Mouse (Mus musculus): ENCODE measurements around the gene Gbx2.

Gbx2 gene

DNA sequence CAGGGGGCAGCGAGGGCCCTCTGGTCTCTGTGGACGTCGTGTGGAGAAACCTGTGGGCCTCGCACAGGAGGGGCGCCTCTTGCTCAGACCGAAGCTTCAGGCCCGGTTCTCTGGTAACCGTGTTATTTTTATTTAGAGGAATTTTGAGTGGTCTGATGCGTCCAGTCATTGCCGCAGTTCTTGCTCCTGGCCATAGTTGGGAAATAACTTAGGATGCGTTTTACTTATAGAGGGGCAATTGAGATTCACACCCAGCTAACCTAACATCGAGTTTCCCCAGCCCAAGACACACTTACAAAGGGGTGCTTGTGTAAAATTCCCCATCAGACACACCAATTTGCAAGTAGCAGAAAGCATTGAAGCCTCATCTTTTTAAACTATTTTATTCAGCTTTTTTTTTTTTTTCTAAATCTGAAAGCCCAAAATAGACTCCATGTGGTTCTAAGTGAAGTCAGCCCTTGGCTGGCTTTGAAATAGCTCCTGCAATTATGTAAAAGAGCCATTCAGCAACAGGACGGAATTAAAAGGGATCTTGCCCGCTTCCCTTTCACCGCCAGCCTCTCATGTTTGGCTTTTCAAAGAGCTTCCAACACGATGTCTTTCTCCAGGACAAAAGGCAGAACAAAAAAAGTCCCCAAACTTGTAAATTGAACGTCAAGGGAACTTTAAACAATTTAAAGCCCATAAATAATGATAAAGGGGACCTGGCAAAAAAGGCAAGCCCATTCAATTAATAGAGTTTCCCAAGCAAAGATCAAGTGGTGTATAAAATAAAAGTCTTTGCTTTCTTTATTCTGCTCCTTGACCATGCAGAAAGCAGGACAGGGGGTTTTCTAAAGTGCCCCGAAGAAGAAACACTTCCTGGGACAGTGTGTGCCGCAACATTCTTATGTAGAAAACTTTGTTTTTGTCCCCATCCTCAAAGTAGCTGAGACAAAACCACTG lies 3.6 kb upstream of the Gbx2 start:
- no peak for DNase-seq

DNA sequence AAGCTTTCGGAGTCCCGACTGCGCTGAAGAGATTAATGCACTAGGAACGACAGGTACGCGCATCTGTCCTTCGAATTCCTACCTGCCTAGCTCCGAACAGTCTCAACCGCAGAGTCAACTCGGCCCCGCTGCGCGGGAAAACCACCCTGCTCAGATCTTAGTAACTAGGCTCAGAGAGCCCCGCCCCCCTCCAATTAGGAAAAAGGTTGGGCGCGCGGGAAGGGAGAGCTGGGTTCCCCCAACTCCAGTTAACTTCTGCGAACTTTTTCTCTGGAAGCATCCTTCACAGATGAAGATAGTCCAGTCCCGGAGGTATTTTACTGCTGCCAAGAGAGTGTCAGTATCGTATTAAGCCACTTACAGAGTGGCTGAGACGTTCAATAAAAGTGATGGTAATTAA lies 2.8 kb upstream of the Gbx2 start:
- no peak for DNase-seq

DNA sequence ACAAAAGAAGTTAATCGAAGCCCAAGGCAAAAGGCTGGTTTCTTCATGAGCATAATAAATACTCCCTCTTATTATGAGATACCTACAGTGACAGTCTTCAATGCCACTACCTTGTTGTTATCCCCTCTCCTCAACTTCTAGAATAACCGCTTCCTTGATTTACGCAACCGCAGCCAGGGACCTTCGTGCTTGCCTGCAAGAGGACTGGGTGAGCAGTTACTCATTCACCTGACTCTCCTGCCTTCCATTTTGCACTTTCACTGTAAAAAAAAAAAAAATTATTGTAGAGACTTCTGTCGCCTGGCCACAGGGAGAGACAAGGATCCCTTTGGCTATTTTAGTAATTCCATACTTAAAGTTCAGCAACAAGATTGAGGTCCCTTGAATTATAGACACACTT lies 2.0 kb upstream of the Gbx2 start:
- DNase-seq = no peak

DNA sequence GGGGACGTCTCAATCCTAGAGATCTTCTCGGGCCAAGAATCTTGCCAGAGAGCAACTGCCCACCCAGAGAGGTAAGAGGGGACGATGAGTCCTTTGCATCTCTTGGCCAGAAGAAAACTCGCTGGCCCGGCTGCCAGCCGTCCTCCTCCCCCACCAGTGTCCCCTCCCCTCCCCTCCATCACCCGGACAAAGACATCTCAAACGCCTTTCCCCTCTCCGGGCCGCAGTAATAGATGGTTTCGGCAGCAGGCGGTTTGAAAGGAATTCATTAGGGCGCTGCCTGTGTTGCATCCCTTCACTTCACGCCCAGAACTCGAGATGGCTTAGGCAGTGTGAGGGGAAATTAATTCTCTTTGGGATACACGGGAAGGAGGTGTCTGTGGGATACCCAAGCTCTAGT lies 1.6 kb upstream of the Gbx2 start:
- DNase-seq = no peak

DNA sequence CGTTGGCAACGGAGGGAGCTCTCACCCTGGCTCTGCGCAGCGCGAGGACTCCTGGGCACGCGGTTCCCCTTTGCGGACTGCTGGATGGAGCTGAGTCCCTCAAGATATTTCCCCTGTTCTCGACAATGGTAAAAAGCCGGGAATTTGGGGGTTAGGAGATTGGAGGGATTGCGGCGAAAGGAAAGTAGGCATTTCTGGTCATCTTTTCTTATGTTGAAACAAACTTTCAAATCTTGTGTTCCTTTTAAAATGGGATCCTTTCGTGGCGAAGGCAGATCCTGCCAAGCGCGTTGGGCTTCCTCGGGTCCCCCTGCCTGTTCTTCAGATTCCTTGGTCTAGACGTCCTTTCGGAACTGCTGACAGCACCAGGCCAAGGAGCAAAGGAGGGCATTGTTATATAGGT lies 1.0 kb upstream of the Gbx2 start:
- no peak for DNase-seq

DNA sequence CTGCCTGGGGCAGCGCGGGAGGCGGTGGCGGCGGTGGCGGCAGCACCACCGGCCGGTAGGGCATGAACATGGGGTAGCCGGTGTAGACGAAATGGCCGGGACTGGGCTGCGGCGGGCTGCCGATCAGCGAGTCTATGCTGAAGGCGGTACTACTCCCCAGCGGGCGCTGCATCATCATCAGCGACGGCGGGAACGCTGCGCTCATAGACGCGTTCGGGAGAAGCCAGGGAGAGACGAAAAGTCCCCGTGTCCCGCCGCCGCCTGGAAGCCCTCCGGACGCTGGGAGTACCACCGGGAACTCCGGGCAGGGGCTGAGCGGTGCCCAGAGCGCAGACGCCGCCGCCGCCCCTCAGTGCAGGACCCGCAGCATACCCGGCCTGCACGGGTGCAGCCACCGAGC lies 428 bp downstream of the Gbx2 start:
- no peak for DNase-seq

DNA sequence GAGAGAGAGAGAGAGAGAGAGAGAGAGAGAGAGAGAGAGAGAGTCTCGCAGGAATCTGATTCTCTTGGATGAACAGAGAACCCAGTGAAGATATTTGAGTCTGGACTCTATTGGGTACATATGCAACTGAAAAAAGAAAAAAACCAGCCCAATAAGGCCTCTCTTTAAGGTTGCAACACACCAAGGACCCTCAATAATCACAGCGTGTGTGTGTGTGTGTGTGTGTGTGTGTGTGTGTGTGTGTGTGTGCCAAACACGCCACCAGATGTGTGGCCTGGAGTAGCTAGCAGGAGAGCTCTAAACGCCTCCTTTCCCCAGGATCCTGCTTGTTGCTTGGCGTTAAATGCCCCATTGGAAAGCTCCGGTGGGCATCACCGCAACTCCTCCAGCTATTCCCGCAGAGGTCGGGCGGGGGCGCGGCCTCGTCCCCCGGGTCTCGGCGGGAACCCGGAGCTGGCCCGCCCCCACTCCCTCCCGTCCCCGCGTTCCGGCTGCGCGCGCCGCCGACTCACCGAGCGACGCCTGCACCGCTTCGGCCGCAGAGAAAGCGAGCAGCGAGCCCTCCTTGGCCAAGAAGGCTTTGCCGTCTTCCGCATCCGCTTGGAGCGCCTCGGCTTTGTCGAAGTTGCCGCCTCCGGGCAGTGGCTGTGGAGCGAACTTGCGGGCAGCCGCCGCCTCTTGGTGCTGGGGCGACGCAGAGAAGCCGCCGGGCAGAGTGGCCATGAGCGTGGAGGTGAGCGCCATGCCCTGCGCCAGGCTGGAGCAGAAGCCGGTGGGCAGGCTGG lies 1.1 kb downstream of the Gbx2 start:
- DNase-seq = no peak

DNA sequence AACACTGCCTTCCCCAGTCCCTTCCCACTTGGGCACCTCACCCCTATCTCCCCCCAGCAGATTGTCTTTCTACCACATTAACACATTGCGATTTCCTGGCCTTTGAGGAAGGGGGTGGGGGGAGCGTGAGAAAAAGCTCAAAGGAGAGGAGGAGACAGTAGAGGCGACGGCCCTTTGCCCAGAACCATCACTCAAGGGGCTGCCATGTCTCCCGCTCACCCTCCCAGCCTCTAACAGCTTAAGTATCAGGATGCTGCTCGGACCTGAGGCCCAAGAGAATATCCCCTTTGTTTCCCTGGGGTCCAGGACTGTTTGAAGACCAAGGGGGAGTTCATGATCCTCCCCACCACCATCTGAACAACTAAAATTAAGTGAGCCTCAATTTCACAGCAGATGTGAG lies 1.8 kb downstream of the Gbx2 start:
- DNase-seq = no peak

DNA sequence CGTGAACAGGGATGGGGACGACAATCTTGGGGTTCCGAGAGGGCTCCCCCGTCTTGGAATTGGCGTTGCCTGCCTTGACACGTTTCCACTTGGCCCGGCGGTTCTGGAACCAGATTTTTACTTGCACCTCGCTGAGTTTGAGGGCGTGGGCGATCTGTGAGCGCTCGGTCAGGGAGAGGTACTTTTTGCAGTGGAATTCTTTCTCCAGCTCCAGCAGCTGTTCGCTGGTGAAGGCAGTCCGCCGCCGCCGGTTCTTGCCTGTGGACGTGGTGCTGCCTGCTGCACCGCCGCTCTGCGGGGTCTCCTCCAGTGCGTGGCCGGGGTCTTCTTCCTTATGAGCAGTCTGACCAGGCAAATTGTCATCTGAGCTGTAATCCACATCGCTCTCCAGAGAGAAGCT lies 2.3 kb downstream of the Gbx2 start:
- DNase-seq = no peak

DNA sequence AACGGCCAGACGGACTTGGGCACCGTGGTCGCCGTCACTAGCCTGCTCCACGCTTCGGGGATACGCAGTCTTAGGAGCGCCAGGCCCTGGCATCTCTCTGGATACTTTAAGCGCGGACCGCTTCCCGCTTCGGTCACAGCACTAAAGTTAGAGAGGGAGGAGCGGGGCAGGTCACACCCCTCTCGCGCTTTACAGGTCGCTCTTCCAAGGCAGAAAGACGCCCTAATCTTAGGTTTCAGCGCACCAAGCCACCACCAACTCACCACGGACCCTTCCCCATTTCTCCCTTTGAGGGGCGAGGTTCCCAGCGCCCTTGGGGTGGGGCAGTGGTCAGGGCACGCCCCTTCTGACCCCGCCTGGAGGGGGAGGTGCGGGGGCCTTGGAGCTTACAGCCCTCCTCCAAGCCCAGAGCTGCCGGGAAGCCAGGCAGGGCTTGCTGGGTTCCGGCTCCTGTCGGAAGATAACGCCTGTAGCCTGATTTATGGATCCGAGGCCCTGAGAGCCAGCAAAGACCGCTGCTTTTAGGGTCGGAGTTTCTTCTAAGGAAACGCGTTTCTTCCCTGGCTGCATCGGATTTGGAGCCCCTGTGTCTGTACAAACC lies 3.8 kb downstream of the Gbx2 start:
- DNase-seq = no peak

DNA sequence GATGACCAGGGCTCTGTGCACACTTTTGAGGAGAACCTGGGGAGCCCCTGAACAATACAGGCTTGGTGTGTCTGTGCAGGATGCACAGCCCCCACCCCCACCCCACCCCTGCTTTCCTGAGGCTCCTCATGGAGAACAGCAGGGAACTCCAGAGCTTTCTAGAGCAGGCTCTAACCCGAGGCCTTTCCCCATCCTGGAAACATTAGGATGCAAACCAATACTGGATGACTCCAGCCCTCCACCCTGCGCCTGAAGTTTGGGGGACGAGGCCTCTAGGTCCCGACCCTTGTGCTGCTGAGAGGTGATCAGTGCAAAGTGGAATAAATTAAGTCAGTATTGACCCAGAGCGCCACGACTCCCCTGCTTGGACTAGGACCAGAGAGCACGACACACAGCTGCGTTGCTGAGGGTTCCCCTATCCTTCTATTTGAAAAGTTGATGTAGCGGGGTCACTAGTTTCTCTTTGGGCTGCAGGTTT lies 4.4 kb downstream of the Gbx2 start:
- DNase-seq = no peak

DNA sequence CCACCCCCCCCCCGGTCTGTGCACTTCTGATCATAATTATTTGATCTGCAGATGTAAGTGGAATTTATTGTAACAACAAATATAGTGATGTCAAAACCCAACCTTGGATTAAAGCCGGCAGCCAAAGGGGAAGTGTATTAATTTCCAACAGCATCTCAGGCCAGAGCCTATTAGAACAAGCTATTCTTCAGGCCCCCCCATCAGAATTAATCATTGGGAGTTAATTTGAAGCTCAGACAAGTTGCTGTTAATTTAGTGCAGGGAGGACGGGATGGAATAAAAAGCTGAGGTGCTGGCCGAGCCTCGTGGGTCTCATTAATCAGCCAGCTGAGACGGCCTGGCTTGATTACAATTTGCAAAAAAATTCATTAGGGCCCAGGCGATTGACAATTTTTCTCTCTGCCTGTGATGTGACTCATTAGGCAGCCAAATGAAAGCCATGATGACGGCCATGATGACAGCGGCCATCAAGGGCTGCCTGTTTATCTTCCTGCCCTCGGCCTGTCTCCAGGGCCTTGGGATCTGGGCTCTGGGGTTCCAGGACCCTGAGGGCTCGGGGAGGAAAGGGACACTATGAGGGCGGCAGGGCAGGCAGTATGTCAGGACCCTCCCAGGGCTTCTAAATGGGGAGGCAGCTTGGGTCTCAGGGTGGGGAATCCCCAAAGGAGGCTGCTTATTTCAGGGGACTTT lies 5.3 kb downstream of the Gbx2 start:
- DNase-seq = no peak

DNA sequence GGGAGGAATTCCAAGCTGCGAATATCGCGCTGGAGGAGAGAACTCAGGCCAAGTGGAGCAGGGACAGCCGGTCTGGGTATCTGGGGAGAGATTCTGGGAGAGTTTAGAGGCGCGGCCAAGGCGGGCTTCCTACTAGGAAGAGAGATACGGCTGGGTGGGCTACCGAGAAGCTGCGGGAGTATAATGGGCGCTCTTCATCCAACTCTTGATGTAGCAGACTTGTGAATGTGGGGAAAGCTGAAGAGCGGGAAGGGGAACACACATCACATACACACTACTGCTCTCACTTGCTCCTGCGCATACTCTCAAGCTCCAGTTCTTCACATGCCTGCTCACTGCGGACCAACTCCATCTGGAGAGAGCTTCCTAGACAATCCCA lies 7.3 kb downstream of the Gbx2 start:
- DNase-seq = no peak

DNA sequence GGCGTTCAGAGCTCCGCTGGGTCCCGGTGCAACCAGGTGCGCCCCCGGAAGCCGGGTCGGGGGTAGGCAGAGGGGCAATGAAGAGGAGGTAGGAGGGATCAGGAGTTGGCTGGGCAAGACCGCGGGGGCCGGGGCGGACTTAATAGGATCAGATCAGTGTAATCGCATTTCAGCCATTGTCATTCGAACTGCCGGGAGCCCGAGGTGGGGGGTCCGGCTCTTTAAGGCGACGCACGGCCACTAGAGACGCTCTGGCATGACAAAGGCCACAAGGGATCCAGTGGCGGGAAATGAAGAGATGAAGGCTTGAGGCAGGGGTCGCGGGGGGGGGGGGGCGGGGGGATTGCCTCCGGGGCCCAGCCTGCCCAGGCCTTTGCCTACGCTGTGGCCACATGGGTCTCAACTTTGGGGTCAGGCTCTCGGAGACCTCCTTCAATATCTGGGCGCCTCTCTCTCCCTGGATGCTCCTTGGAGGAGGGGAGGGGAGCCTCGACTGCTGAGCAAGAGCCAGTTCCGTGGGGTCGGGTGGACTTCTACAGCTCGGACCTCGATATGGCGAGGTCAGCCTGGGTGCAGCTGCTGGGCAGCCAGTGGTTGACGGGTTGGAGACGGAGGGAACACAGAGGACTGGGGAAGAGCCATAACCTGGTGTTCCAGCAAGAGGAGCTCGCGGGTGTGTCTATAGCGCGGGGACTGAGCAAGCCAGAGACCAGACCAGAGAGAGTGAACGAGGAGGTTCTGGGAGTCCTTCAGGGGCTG lies 7.9 kb downstream of the Gbx2 start:
- no peak for DNase-seq

DNA sequence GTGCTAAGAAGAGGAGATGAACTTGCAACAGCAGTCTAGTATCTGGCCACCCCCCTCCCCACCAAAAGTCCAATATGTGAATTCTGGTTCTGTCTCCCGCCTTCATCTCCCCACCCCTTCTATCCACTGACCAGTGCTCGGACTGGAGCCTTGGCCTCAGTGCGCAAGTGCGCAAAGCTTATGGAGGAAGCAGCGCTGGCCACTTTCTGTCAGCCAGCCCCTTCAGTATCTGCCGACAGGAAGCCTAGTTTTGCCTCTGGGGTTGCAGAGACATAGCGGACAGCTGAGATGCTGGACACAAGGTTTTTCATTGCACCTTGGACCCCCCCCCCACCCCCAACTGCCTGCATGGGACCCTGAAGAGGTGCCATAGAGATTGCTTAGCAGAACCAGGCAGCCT lies 8.7 kb downstream of the Gbx2 start:
- DNase-seq = no peak

DNA sequence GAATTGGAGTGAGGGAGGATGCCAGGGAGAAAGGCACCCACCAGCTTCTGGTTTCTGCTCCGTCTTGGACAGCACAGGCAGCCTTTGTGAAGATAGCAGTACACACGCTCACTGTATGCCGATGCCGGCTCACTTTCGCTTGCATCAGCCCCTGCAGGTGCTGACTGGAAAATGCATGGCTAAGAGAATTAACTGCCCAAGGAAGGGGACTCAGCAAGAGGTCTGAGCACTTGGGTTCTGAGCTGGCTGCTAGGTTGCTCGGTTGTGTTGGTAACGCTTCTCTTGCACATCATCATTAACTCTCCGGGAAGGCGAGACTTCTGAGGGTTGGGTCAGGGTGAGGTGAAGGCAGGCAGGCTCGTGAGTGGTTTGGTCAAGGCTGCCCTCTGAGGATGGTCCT lies 9.2 kb downstream of the Gbx2 start:
- DNase-seq = no peak

DNA sequence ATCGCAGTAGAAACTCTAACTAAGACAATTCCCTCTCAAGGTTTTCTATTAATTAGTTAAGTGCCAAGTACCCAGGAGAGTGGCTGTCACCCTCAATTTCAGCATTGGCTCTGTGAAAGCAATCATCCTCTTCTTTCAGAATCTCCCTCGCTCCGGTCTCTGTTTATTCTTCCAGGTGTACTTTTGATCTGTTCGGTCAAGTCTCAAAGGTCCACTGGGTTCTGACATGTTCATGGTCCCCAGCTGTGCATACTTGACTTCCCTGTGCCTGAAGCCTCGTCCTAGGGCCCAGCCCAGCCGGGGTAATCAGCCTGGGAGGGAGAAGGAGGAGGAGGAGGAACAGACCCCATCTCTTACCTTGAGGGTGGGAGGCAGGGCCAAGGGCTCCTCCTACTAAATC lies 11.8 kb downstream of the Gbx2 start:
- no peak for DNase-seq

DNA sequence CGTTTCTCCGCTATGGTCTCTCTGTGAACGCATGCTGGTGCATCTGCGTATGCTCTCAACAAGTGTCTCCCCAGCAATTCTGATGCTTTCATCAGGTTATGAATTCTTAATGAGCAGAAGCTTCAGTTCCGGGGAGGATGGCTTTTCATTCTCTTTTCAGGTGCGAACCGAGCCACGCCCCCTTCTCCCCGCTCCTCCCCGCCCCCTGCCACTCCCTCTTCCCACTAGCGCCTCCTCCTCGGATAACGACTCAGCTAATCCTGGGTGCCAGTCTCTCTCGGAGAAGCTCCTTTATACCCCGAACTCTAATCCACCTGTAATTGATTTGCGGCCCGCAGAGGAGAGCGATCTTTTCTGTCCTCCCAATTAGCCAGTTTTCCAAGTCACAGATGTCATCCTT lies 12.9 kb downstream of the Gbx2 start:
- DNase-seq = no peak

DNA sequence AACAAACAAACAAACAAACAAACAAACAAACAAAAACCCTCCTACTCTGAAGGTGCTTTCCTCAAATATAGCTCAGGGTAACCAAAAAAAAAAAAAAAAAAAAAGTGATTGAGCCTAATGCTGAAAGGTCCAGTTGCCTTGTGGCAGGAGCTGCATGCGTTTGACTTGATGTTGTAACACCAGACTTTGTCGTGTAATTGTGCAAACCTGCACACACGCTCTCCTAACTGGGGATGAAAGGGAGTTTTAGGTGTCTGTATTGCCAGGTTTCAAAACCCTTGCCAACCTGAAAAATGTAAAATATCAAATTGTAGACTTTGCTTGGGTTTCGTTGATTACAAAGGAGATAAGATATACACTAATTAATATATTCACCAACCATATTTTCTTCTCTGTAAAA lies 17.4 kb downstream of the Gbx2 start:
- no peak for DNase-seq

DNA sequence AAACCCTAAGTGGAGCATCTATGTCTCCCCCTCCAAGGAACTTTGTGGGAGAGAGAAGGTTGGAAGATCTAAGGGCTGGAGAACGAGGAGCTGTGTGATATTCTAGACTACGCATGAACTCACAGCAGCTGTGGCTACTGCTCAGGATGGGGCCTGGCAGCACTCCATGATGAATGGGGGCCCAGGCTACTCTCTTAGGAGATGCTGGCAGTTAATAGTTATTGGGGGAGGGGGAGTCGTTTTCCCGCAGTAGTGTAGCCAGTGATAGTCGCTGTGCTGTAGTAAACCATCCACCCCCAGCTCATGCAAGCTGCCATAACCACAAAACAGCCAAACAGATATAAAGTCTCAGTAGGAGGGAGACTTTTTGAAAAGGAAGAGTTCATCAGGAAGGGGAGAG lies 18.6 kb downstream of the Gbx2 start:
- no peak for DNase-seq

DNA sequence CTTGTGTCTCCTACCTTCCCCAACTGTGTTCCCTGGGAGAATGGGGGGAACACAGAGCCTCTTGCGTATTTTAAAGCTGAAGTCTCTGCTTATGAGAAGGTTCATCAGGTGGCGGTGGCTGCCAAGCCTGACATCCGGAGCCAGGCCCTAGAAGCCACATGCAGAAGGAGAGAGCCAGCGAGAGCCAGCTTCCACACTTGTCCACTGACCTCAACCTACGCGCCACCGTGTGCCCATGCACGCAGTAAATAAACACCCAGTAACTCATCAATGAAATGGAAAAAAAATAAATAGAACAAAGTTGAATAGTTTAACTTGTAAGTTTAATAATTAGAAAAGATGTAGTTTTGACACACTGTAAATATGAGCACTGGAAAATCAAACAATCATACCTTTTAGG lies 21.2 kb downstream of the Gbx2 start:
- DNase-seq = no peak

DNA sequence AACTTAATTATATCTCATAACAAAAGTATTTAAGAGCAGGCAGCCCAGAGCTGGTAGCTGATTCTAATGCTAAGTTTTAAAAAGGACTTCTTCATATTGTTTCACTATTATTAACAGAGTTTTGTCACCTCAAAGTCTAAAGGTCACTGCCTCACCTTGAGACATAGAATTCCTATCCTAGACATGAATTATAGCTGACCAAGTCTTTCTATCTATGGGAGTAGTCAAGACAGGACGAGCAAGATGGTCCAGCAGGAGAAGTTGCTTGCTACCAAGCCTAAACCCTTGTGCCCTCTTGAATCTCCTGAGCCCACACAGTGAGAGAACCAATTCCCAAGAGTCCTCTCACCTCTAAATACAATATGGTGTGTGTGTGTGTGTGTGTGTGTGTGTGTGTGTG lies 28.3 kb downstream of the Gbx2 start:
- DNase-seq = no peak

Data from right cerebral cortex, adult 18-20 months (tissue).